Mouse (Mus musculus) bone marrow macrophage, adult 2 months (primary cell): Measurements from ENCODE around the gene Lamp1.

Experiments
- CTCF ChIP-seq: IDR thresholded peaks from 2 replicates; pipeline ENCODE4 v1.5.1; 2012; ENCODE audit warnings: low read depth, mild to moderate bottlenecking, low read length, moderate library complexity
- POLR2A ChIP-seq: IDR thresholded peaks from 2 replicates; pipeline ENCODE4 v1.6.1; 2012; ENCODE audit warnings: mild to moderate bottlenecking, low read depth, low read length, borderline replicate concordance

DNA sequence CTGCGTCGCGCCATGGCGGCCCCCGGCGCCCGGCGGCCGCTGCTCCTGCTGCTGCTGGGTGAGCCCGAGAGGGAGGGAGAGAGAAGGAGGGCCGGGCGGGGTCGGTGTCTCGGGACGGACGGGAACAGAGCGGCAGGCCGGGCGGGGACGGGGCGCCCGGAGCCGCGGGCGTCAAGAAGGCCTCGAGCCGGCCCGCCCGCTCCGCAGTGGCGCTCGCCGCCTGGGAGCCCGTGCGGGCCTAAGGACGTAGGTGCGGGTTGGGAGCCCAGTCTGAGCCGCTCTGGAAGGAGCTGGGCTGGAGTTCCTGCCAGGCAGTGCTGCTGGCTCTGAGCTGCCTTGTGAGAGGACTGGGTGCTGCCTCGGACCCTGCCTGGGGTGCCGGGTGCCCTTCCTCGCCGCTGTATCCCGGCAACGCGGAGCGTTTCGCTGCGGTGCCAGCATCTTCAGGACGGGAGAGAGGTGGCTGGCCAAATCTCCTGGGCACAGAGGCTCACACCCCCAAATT lies 468 bp downstream of the Lamp1 start:
- TF ChIP-seq CTCF (no peak), POLR2A (no peak)
